Mouse (Mus musculus) ES-CJ7 (cell line): ENCODE data around the gene Slc2a9.

ENCODE experiments used
- DNase-seq: peaks from one replicate; pipeline ENCODE4 v3.0.0; 2011; ENCODE audit warnings: low read depth, low spot score

The Slc2a9 gene

DNA sequence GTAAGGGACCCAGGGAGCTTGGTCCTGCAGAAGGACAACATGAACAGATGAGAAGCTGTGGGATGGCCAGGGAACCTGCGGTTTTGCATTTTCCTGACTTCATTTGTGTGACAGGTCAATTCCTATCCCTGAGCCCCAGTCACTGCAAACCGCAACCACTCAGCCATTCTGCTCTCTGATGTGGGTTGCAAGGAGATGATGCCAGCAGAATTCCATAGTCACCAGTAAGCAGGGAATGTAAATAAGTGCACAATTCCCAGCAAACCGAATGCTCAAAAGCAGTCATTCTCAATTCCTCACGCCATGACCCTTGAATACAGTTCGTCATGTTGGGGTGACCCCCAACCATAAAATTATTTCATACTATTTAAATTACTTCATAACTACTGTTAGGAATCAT lies 123.0 kb downstream of the Slc2a9 start:
- DNase-seq: no peak

DNA sequence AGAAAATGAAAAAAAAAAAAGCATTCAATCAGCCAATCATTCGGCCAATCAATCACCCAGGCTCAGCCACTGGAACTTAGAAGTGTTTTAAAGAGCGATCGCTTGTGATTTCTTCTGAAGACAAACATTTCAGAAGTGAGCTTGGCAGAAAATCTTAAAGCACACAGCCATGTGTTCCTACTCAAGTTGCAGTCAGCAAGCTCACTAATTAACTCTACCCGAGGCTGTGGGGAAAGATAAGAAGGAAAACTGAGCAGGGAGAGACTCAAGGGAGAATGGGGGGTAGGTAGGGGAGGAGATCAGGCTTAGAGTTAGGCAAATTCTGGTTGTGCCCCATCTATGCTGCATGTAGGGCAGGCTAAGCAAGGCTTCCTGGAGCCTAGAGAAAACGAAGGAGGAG lies 130.6 kb downstream of the Slc2a9 start:
- DNase-seq: no peak

DNA sequence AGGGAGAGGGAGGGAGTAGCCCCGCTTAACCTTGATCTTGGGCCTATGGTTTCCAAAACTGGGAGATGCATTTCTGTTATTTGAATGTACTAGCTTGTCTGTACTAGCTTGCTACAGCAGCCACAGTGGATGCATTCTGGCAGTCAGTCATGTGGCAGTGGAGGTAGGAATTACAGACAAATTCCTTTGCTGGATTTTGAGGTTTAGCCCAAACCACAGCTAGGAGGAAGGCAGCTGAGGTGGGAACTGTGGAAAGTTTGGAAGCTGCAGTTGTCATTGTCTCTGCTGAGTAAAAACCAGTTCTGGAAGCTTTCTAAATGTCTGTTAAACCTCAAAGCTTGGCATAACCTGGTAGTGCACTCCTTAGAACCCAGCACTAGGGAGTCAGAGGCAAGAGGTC lies 131.6 kb downstream of the Slc2a9 start:
- DNase-seq: no peak

DNA sequence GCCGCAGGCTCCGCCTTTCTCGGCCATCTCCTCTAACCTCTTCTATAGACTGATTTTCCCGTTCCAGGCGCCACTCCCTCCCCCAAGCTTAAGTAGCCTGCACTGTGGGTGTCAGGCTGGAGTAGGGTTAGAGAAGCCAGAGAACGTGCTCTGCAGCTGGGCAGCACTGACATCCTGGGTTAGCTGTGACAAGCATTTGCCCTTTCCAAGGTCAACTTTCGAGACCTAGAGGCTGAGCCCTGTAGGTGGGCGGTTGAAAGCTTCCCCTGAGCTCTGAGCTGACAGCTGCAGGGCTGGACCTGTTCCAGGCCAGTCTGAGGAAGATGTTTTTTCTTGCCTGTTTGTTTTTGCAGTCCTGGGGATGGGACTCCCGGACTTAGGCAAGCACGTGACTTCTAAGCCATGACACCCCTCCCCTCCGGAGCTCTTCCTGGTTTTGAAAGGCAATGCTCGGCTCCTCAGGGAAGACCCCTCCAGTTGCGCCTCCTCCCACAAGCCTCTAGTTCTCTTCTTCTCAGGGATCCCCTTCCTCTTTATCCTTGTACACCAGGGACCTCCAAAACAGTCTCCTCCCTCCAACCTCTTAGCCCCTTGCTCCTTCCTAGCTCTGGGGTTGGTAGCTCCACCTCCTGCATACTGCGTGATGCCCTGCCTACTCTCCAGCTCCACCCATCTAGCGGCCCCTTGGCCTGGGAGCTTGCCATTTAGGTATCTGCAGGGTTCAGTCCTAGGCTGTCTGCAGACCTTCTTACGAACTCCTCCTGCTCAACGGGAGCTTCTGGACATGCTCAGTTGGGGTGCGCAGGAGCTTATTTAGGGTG lies 136.1 kb downstream of the Slc2a9 start:
- peak; percentile 50 for DNase-seq

DNA sequence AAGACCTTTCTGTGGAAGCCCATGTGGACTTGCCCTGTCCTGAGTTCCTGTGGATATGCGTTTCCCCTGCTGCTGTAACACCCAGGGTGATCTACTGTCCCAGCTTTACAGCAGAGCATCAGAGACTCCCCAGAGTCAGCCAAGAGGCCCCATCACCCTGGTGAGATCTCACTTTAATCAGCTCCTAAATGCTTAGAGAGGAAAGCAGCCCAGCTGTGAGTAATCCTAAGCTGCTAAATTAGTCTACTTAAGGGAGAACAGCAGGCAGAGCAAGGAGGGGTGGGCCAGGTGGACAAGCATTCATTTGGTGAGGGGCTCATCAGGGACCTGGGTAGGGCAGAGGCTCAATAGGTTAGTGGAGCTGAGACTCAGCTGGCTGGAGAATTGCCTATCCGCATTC lies 137.4 kb downstream of the Slc2a9 start:
- DNase-seq: no peak

DNA sequence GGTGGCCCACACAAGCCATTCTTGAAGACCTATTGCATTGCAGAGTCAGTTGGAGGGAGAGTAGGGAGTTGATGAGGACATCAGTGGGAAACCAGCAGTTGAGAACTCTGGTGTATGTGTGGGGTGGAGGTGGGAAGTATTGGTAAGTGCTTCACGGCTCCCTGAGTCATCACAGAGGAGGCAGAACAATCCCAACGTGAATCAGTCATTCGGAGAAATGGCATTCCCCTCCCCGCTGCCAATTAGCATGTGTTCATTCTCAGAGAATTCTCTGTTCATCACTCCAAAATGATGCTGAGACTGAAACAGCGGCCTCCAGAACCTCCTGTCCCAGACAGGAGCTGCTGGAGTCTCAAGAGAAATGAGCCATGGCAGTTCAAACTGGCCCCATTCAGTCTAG lies 138.5 kb downstream of the Slc2a9 start:
- DNase-seq: no peak

DNA sequence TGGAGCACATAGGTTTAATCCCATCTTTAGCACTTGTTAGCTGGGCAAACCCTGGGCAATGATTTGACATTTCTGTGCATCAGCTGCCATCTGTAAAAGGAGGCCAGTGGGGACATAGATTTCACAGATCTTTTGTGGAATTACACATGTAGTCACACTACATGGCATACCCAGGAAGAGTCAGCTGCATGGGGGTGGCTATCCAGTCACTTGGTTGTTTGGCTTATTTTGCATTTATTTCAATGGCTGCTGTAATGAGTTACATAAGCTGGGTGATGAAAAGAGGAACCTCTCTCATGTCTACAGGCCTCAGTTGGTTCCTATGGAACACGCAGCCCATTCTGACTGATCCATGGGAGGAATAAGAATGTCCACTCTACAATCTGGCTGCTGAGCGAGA lies 143.2 kb downstream of the Slc2a9 start:
- no peak for DNase-seq

DNA sequence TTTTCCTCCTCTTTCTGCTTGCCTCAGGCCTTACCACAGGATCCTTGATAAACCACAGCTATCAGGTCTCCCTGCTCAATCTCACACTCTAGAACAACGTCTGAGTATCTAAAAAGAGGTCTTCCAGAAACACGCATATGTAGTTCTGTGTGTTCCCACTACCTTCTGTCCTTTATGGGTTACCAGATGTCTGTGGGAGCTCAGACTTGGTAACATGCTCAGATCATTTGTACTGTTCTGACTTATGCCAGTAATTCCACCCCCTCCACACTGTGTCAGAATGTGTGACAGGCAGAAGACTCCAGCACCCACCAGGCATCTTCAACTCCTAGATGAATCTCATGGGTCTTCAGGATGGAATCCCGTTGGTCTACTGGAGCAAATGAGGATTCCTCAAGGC lies 146.0 kb downstream of the Slc2a9 start:
- DNase-seq: no peak

DNA sequence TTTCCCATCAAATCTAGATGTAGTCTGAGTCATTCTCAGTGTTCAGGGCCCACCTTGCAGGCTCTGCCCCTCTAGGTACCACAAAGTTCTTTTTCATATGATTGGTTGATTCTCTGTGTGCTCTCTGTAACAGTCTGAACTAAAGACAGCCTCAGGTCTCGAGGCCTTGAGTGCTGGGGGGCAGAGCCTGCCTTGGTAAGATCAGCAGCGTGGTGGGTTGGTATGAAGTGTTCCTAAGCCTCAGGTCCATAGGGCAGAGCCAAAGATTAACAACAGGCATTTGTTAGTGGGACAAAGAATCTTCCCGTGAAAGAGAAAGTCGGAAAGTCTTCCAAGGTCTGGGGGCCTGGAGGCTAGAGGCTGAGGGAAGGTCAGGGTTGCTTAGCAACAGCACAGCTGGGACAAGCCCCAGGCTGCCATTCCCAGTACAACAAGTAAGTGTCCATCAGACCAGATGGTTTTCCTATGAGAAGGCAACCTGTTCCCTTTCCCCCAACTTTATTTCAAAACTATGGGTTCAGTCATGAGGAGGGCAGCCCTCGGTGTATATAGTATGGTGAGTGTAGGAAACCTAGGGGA lies 152.5 kb downstream of the Slc2a9 start:
- DNase-seq: no peak

DNA sequence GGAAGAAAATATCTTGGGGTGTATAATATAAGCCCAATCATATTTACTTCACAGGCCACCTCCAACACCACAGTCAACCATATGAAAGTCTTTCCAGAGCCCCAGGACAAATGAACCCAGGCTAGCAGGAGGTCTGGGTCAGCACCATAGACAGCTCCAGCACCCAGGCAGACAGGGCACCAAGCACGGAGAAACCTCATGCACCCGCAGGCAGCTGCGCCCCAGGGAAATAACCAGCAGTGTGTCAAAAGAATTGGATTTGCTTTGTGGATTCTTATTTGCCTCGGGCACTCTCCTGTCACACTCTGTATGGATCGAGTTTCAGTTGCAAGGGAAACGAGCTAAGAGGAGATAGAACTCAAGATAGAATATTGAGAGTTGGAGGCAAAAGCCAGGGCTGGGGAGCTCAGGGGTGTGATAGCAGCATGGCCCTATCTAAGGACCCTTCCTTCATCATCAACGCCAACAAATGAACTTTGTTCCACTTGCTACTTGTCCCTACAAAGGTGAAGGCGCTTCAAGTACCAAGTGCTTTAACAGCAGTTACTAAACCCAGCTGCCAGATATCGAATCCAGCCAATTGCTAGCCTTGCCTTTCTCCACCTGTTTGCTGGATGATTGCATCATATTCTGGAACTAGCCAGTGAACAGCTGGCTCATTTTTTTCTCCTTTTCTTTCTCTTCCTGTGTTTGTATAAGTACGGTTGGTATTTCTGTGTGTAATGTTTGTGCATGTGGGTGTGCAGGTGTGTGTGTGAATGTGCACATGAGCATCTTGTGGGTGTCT lies 156.1 kb downstream of the Slc2a9 start:
- peak; percentile 46 for DNase-seq

DNA sequence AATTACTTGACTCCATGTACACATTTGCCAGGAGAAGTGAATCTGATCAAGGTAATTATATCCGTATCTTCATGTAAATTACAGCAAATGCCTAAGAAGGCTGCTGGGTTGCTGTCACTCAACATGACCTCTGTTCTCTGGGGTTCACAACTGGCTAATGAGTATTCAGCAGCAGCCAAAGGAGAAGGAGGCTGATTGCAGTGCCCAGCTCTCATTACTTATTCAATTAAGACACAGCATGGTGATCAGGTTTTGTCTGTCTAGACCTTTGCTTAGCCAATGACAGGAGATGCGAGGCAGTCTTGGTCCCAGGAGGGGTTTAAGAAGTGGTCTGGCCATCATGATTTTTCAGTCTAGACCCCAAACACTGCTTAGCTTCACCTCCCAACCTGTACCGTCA lies 159.8 kb downstream of the Slc2a9 start:
- DNase-seq: no peak

DNA sequence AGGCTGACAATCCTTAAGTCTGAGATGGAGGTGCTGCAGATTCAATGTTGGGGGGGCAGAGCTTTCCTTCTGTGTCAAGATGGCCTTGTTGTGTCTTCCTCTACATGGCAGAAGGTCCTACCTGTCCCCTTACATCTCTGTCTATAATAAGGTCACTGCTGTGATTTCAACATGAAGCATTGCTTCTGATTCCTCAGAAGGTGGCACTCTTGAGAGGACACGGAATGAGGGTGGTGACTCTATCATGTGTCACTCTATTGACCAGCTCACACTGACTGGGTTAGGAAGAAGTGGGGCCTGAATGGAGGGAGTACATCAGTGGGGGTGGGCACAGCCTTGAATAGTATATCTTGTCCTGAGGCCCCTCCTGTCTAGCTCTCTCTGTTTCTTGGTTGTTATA lies 168.4 kb downstream of the Slc2a9 start:
- no peak for DNase-seq

DNA sequence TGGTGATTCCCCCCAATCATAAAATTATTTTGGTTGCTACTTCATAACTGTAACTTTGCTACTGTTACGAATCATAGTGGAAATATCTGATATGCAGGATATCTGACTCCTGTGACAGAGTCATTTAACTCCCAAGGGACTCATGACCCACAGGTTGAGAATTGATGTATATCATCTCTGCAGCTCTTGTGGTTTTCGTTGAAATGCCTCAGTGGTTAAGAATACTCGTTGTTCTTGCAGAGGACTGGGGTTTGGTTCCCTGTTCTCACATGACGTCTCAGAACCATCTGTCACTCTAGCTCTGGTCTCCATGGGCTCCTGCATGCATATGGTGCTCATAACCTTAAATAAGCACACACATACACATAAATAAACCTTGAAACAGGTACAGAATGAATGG lies 169.6 kb downstream of the Slc2a9 start:
- no peak for DNase-seq

DNA sequence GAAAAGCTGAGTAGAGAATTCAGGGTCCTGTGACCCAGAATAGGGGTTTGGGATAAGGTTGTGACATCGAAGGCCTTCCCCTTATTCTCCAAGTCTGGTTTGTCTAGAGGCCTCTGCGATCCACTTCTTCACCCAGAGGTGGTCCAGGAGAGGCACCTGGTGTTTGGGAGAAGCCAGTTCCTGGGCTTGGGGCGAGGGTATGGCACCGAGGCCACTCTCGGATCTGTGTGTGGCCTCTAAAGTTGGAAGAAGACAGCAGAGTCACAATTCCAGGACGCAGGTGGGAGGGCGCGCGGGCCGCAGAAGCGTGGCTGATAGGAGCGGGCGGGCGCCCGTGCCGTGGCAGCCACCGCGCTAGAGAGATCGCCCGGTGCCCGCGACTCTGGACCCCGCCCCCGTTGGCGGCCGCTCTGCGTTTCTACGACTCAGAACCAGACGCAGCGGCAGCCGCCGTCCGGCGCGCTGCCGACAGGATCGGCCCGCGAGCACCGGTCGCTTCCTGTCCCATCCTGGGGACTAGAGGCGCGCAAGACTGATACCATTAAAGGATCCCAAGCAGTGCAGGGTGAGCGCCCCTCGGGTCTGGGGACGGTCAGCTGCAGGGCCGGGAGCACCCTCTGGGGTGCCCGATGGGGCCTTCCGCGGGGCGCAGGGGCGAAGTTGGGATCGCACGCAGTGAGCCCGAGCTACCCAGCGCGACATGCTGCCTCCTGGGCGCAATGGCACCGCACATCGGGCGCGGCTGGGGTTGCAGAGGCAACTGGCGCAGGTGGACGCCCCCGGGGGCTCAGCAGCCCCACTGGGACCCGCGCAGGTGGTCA lies 183.8 kb downstream of the Slc2a9 start, which contains the start of gene Drd5:
TSS of gene Drd5 (plus strand) at position 402 of the 821 bp plus-strand sequence.
- DNase-seq: no peak

DNA sequence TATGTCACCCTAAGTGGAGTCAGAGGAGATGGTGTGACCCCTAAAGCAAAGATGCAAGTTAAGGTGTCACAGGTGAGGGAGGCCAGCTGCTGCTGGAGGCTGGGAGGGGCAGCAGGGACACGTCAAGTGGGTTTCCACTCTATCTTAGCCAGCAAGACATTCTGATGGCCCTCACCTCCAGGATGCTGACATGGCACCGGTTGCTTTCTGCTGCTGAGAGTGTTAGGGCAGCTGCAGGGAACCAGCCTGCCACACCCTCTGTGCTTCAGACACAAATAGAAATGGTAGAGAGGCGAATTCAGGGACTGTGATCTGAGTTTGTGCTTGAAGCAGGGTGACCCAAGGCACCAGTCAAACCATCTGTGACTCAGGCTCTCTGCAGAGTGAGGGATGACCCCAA lies 193.1 kb downstream of the Slc2a9 start:
- DNase-seq: no peak

DNA sequence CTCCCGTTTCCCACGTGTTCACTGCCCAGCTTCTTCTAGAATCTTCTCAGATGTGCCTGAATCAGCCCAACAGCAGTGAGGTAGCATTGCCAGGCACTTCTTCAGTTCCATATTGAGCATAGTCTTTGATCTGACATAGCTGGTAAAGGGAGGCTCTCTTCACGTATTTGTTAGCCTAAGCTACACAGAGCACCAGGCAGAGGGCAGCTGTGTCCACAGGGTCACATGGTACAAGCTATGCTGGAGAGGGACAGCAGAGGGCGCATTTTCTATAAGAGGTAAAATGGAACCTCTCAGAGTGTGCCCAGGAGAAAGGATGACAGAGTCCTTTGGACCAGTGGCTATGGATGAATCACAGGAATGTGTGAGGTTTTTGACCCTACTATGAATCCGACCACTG lies 194.1 kb downstream of the Slc2a9 start:
- DNase-seq: peak; percentile 64

DNA sequence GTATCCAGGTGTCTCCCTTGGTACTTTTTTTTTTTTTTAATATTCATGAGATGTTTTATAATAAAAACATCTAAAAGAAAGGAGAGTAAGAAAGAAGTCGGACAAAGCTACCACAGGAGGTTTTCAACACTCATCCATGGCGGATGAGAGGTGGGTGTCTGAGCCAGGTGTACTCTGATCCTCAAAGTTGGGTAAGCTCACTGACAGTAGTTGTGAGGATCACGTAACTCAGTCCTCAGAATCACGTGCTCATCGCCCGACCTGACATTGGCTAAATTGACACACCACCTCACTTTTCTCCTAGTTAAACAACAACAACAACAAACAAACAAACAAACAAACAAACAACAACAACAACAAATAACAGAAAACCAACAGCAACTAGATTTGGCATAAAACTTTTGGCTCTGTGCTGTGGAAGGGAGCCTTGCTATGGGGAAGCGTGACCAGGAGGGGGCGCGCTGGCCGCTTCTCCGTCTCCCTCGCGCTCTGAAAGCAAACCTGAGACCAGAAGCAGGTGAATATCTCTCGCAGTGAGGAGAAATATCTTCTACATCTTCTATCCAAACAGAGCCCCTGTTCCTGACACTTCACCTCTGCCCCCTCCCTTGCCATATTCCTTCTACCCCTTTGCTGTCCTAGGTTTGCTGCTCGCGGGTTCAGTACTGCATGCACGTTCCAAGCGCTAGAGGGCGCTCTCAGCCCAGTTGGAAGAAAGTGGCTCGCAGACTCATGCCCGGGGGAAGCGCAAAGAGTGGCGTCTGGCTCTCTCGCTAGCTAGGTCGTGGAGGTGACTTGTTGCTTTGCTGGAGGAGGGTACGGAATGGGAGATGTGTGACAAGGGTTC lies 195.5 kb downstream of the Slc2a9 start:
- peak; percentile 88 for DNase-seq

DNA sequence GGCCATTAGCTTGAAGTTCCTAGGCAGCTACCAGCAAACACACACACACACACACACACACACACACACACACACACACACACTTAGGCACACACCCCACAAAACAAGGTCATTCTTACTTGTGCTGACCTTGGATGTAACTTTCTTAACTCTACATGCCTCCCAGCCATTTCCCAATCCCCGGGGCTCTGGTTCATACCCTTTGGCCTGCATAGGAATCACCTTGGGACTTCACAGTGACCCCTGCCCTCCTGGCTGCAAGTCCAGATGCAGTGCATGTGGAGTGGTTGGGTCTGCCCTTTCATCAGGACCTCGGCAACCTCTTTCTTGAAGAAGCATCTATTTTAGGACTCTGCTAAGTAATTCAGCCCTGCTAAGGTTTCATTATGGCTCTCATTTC lies 197.7 kb downstream of the Slc2a9 start:
- no peak for DNase-seq

DNA sequence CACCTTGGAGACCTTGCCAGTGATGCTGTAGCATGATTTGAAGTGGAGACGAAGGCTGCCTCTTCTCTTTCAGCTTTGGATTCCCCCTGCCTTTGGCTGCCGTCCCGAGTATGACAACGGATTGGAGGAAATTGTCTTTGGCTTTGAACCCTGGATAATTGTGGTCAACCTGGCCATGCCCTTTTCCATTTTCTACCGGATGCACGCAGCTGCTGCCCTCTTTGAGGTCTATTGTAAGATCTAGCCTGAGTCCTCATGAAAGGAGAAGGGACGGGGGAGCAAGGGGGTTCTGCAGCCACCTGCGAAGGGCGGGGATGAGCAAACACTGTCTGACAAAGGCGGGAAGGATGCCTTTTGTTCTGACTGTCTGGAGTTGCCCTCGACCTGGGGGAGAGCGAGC lies 200.3 kb downstream of the Slc2a9 start:
- DNase-seq: no peak

DNA sequence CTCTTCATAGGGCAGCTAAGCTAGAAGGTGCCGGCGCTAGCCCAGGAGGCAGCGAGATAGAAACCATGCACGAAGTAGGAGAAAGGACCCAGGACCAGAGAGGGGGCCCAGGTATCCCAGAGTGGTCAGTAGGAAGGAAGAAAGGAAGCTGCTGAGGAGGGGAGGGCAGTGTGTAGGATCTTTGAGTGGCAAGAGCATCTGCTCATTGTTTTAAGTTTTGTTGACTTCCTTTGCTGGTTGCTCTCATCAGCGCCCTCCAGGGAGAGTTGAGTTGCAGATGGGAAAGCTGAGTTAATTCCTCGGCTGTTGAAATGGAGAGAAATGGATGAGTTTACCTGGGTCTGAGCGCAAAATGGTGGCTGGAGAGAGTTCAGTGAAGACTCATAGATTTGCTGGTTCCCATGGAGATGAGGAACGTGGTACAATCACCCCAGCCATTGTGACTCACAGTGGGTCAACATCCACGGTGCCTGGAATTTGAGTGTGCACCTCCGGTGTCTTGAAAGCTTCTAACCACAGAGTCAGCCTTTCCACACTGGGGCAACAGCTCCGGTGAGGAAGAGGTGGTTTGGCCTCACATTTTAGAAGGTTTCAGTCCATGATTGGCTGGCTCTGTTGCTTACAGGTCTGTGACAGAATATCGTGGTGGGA lies 201.1 kb downstream of the Slc2a9 start:
- no peak for DNase-seq
